Mouse (Mus musculus): ENCODE results near the gene Zbtb44.

Zbtb44 gene

GRCm38 (mm10) chr9:31117488-31117887 lies 87.0 kb downstream of the Zbtb44 start:
- DNase-seq = no peak

GRCm38 (mm10) chr9:31118520-31119298 lies 88.3 kb downstream of the Zbtb44 start:
- no peak for DNase-seq

- no peak for DNase-seq
Measured at GRCm38 (mm10) chr9:31119405-31119804, 89.0 kb downstream of the Zbtb44 start.

DNA sequence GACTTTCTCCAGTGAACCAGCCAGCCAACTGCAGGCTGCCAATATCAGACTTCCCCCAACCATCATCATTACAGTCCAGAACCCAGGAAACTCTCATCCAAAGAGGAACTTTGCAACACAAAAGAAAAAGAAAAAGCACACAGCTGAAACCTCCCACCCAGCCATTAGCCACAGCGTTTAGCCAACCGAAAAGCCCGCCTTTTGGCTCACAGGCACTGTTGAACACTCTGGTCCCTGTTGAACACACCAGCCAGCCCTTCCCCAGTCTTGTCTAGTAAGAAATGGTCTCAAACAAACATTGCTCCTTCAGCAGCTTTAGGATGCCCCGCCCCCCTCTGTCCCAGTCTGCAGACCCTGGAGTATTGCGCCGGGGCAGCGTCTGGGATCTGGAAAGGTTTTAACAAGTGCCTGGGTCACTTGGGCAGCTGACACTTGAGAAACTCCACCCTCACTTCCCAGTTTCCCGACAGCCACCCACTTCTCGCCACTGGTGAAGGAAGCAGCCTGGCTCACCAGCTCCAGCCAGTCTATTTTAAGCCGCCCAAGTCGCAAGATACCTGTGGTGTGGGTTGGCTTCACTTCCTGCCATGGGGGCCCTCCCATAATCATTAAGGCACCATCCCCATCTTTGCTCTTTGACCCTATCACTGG lies 89.6 kb downstream of the Zbtb44 start:
- no peak for DNase-seq

GRCm38 (mm10) chr9:31120533-31120915 lies 90.1 kb downstream of the Zbtb44 start:
- DNase-seq = no peak

DNA sequence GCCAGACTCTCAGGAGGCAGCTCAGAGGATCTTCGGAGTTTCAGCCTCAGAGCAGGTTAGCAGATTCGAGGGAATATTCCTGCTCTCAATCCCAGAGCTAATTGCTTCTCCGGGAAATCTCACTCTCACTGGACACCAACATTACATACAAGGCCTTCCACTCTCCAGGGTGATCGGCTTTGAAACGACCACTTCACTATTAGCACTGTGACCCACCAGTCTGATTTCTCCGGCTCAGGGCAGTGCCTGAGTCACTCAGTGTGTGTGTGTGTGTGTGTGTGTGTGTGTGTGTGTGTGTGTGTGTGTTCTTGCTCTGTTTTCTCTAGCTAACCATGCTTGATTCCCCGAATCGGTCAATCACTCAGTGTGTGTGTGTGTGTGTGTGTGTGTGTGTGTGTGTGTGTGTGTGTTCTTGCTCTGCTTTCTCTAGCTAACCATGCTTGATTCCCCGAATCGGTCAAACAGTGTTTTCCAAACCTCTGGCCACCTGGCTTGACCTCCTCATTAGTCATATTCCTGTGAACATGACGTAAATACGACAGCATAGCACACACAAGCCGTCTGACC lies 92.1 kb downstream of the Zbtb44 start:
- DNase-seq = no peak

Measured in cerebellum, adult 11-12 months (tissue).